Mouse (Mus musculus): Measurements from ENCODE around the gene Wdr25. TPM values are rescaled to one million over a fixed set of nuclear protein-coding genes. Genes with fewer than 3 reads are reported as not detected.

Gene Wdr25
- polyA plus RNA-seq, 1 experiment from 2014 or later, result 3.3 TPM

GRCm38 (mm10) chr12:109074106-109074505, 180.7 kb downstream of the Wdr25 start:
- no peak overlapping the region for H3K4me2 ChIP-seq
- no peaks in the 10 kb centered on the region for H3K9me3 ChIP-seq (replicated peaks; ENCODE audit: control insufficient read depth, low read length)
- H3K9ac ChIP-seq (ENCODE audit: low read depth, low read length), result no peak overlapping the region
- no peak overlapping the region for H3K27ac ChIP-seq (ENCODE audit: low read depth, low read length)
- no peak for ATAC-seq (replicated peaks; ENCODE audit: insufficient number of reproducible peaks, low FRiP score, low TSS enrichment)
- WGBS (ENCODE audit: insufficient replicate concordance), result 82% methylated on average over 6 of the region's 6 CpGs
- H3K36me3 ChIP-seq (ENCODE audit: control insufficient read depth, insufficient read depth, low read length), result no peaks in the 10 kb centered on the region
- no peak overlapping the region for H3K4me3 ChIP-seq (ENCODE audit: low read depth, low read length)
- H3K27me3 ChIP-seq (ENCODE audit: control insufficient read depth, insufficient read depth, low read length), result peaks cover 3% of the 10 kb centered on the region; the same call in 1 of the 2 replicates
- no peaks in the 10 kb centered on the region for H3K4me1 ChIP-seq (ENCODE audit: control insufficient read depth, insufficient read depth, low read length)

- Histone ChIP-seq H3K4me2 (no peak overlapping the region), H3K27ac (ENCODE audit: low read depth, low read length) (no peak overlapping the region), H3K36me3 (ENCODE audit: control insufficient read depth, insufficient read depth, low read length) (no peaks in the 10 kb centered on the region), H3K4me3 (ENCODE audit: low read depth, low read length) (no peak overlapping the region), H3K9ac (ENCODE audit: low read depth, low read length) (no peak overlapping the region), H3K27me3 (ENCODE audit: control insufficient read depth, insufficient read depth, low read length) (peaks cover 1% of the 10 kb centered on the region; the same call in 1 of the 2 replicates), H3K9me3 (replicated peaks; ENCODE audit: control insufficient read depth, low read length) (no peaks in the 10 kb centered on the region), H3K4me1 (ENCODE audit: control insufficient read depth, insufficient read depth, low read length) (no peaks in the 10 kb centered on the region)
- whole genome bisulfite sequencing (ENCODE audit: insufficient replicate concordance), result 69% methylated on average over 2 of the region's 2 CpGs
- no peak for ATAC-seq (replicated peaks; ENCODE audit: insufficient number of reproducible peaks, low FRiP score, low TSS enrichment)
Observed at GRCm38 (mm10) chr12:109074777-109075285, 181.4 kb downstream of the Wdr25 start.

GRCm38 (mm10) chr12:109077036-109077435, 183.6 kb downstream of the Wdr25 start:
- ATAC-seq (replicated peaks; ENCODE audit: insufficient number of reproducible peaks, low FRiP score, low TSS enrichment), result no peak
- Histone ChIP-seq H3K27me3 (ENCODE audit: control insufficient read depth, insufficient read depth, low read length) (no peaks in the 10 kb centered on the region), H3K9ac (ENCODE audit: low read depth, low read length) (no peak overlapping the region), H3K36me3 (ENCODE audit: control insufficient read depth, insufficient read depth, low read length) (no peaks in the 10 kb centered on the region), H3K4me2 (no peak overlapping the region), H3K9me3 (replicated peaks; ENCODE audit: control insufficient read depth, low read length) (no peaks in the 10 kb centered on the region), H3K4me3 (ENCODE audit: low read depth, low read length) (no peak overlapping the region), H3K27ac (ENCODE audit: low read depth, low read length) (no peak overlapping the region), H3K4me1 (ENCODE audit: control insufficient read depth, insufficient read depth, low read length) (no peaks in the 10 kb centered on the region)
- 82% methylated on average over 6 of the region's 6 CpGs for WGBS (ENCODE audit: insufficient replicate concordance)

Other genes starting within 250 kb of the Wdr25 start
- gene Degs2, start 191.3 kb upstream of the Wdr25 start, polyA plus RNA-seq (2014; fragmentation: Nextera tagmentation; extraction: Ambion mirVana), result 0.54 and 1.2 TPM in 2 replicates
- gene Yy1, start 100.7 kb upstream of the Wdr25 start, polyA plus RNA-seq (2014; fragmentation: Nextera tagmentation; extraction: Ambion mirVana), result 13.0 and 14.2 TPM in 2 replicates
- gene Slc25a29, start 57.7 kb upstream of the Wdr25 start, polyA plus RNA-seq (2014; fragmentation: Nextera tagmentation; extraction: Ambion mirVana), result 4.0 and 4.2 TPM in 2 replicates
- gene Slc25a47, start 57.6 kb upstream of the Wdr25 start, polyA plus RNA-seq (2014; fragmentation: Nextera tagmentation; extraction: Ambion mirVana), result 4.7 and 5.4 TPM in 2 replicates
- gene Wars, start 543 bp downstream of the Wdr25 start, polyA plus RNA-seq (2014; fragmentation: Nextera tagmentation; extraction: Ambion mirVana), result 77.2 and 78.2 TPM in 2 replicates
- 1.7 and 2.2 TPM in 2 replicates for gene Begain, start 174.6 kb downstream of the Wdr25 start, polyA plus RNA-seq (2014; fragmentation: Nextera tagmentation; extraction: Ambion mirVana)

Measured in heart, embryonic 11.5 days (tissue).